Mouse (Mus musculus): ENCODE measurements around the gene Gdpgp1.

Gene Gdpgp1

DNA sequence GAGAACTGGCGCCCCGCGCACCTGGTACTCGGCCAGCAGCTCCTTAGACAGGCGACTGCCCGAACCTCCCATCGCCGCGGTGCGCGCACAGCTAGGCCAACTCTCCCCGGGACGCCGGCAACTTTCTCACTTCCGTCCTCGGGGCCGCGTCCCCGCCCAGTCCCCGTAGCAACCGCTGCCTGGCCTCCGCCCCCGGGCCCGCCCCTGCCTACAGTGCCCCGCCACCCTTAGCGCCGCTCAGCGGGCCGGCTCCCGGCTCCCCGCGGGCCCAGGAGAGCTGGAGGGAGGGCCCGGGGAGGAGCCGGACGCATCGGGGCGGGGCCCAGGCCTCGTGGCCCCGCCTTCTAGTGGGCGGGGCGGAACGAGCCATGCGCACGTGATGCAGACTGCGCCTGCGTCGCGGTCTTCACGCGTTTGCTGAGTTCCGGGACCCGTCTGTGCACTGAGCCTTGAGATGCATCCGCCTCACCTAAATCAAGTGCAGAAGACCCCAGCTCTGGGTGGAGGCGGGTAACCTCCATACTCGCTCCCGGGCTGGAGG lies at the start of gene Gdpgp1, which contains the start of gene Cib1:
Gdpgp1 (plus strand) TSS at position 377 of the 541 bp plus-strand sequence.
Cib1 (minus strand) TSS at position 325 of the 541 bp plus-strand sequence.
- peak; percentile 99 for DNase-seq (ENCODE audit: low read depth, low spot score)

DNA sequence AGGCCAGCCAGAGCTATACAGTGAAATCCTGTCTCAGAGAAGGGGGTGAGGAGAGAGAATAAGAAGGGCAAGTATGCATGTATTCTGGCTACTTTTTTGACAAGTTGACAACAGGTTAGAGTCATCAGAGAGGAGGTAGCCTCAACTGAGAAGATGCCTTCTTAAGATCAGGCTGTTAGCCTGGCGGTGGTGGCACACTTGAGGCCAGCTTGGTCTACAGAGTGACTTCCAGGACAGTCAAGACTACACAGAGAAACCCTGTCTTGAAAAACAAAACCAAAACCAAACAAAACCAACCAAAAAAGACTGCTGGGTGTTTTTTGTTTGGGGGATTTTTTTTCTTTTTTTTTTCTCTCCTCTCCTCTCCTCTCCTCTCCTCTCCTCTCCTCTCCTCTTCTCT lies 49.2 kb upstream of the Gdpgp1 start:
- DNase-seq (ENCODE audit: low read depth, low spot score) = peak; percentile 51

DNA sequence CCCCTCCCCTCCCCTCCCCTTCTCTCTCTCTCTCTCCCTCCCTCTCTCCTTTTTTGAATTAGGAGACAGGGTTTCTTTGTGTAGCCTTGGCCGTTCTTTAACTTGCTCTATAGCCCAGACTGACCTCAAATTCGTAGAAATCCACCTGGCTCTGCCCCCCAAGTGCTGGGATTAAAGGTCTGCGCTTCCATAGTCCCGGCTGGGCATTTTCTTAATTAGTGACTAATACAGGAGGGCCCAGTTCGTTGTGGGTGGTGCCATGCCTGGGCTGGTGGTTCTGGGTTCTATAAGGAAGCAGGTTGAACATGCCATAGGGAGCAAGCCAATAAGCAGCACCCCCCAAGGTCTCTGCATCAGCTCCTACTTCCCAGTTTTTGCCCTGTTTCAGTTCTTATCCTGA lies 48.7 kb upstream of the Gdpgp1 start:
- no peak for DNase-seq (ENCODE audit: low read depth, low spot score)

DNA sequence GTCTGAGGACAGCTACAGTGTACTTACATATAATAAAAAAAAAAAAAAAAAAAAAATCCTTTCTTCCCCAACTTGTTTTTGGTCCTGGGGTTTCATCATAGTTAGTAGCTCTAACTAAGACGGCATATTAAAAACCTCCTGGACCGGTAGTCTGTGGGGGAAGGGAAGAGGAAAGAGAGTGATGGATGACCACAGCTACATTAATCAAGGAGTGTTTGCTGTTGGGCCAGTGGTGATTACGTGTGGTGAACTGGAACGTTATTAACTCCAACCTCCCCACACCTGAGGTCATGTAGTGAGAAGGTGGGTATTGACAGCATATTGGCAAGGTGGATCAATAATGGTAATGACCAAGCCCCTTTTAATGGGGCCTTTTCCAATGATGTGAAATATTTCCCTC lies 48.1 kb upstream of the Gdpgp1 start:
- DNase-seq (ENCODE audit: low read depth, low spot score) = no peak

DNA sequence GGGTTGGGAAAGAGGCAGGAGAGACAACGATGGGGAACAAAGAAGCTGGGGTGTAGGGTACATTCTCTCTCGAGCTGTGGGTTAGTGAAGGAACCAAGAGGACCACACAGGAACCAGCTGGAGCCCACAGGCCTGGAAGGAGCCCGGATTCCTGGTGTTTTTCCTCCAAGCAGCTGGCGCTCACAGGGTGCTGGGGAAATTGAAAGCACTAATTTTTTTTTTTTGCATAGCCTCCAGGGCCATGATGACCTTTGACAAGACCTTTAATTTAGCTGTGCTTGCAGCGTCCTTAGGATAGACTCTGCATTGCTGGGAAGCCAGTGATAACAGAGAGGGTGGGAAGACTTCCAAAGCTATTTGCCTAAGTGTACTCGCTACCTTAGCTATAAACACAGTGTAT lies 47.7 kb upstream of the Gdpgp1 start:
- DNase-seq (ENCODE audit: low read depth, low spot score) = no peak

DNA sequence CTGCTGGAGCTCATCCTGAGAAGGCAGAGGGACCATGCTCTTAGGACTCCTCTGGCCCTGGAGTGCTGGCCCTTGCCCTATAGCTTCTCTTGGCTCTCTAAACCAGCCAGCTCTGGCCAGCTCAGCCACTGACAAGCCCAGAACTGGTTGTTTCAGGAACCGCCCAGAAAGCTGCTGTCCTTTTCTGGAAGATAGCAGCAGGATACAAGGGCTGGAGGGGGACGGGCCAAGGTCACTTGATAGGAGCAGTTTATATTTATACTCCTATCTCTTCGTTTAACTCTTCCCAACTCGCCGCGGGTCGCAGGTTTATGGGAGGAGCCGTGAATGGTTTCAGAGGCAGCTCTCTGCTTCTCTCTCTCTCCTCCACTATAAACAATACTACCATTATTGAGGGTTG lies 46.6 kb upstream of the Gdpgp1 start:
- no peak for DNase-seq (ENCODE audit: low read depth, low spot score)

DNA sequence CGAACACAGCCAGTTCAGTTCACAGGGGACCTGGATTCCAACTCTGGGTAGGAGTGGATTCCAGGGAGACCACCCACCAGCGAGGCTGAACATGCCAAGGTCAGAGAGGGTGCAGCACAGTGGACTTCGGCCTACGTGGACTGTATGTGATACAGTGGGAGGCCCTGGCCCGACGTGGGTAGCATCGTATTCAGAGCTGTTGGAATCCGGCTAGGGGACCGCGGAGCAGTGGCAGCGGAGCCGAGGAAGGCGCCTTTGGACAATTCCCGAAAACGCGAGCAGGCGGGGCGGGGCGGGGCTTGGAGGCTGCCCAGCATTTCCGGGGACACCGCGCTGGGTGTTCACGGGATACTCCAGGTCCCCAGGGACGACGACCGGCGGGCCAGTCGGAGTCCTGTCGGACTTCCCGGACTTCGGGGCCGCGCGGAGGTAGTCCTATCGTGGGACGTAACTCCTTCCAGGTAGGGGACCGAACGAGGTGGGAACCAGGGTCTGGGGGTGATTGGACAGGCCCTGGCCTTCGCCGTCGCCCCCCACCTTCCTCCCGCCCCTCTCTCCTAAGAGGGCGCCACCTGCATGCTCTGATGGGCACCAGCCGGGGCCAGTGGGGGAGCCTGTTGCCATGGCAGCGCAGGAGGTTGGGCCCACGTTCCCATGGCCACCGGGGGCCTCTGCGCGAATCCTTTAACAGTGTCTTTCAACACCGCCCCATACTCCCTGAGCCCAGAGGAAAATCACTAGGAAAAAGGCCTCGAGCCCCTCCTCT lies 46.0 kb upstream of the Gdpgp1 start, which contains the start of gene Sema4b:
Sema4b (plus strand) TSS at position 311 of the 766 bp plus-strand sequence.
- DNase-seq (ENCODE audit: low read depth, low spot score) = peak; percentile 79

DNA sequence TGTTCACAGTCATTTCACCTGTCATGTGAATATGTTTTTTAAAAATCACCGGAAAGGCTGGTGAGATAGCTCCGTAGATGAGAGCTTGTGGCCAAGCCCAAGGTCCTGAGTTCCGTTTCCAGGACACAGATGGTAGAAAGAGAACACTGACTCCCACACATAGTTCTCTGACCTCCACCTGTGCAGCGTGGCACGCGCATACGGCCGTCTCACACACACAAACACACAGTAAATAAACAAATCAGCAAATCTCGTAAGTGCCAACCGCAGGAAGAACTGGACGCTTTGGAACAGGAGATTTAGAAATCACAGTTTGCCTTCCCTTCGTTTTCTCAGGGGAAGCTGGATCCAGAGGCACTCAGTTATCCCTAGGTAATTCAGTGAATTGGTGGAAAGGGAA lies 45.2 kb upstream of the Gdpgp1 start:
- DNase-seq (ENCODE audit: low read depth, low spot score) = no peak

DNA sequence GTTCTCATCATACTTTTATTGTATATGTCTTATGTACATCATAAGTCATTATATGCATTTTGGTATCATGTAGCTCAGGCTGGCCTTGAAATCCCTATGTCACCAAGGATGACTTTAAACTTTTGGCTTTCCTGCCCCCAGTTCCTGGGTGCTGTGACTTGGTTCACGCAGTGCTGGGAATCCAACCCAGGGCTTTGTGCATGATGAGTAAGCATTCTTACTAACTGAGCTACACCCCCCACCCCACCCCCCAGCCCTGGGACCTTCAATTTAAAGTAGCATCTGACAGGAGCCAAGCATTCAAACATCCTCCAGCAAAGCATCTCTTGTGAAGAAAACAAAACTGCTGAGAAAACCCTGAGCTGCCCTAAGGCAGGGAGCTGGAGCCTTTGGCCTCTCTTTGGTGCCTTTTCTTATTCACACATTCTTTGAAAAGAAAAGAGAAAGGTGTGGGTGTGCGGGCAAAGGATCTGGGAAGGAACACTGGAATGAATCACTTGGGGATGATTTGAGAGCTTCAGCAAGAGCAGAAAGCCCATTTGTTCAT lies 44.0 kb upstream of the Gdpgp1 start:
- DNase-seq (ENCODE audit: low read depth, low spot score) = no peak

DNA sequence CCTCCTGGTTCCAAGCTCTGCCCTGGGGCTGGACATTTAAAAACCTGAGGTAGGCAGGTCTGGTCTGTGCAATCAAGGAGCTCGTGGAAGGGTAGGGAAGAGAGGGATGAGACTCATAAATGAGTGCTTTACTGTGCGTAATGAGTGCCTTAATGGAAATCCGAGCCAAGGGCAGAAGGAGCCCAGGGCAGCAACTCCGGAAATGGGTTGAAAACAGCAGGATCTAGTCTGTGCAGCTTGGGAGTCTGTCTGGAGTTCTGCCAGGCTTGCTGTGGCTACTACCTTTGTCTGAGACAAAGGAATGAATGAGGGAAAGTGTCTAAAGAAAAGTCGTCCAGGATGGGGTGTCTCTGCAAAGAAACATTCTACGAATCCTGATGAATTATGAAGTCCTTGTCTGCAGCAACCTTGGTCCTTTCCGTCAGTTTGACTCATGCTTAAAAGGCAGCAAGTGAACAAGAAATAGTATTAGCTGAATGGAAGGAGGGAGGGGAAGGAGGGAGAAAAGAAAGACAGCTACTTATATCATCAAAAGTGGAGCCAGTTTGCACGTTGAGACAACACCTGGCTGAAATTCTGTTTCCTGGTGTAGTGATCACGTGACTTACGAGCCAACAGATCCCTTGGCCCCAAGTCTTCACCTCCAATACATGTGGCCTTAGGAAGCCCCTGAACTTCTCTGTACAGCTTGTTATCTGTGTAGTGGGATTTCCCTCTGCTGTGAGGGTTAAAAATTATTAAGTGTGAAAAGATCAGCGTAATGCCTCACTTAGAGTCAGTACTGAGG lies 43.3 kb upstream of the Gdpgp1 start:
- DNase-seq (ENCODE audit: low read depth, low spot score) = no peak

DNA sequence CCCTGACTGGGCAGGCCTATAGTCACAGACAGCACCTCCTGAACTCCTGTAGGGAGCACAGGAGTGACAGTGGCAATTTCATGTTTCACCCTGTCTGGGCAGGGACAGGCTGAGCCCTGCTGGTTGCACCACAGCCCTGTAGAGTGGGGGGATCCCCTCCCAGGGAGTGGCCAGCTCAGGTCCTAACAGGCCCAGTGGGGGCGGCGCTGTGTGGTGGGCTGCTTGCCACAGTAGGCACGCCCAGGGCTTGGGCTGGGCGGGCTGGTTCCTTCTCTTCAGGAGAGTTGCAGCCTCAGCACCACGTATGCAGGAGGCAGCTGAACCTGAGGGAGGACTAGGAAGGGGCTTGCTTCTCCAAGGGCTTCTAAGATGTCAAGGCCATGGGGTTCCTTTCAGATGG lies 41.2 kb upstream of the Gdpgp1 start:
- DNase-seq (ENCODE audit: low read depth, low spot score) = no peak

DNA sequence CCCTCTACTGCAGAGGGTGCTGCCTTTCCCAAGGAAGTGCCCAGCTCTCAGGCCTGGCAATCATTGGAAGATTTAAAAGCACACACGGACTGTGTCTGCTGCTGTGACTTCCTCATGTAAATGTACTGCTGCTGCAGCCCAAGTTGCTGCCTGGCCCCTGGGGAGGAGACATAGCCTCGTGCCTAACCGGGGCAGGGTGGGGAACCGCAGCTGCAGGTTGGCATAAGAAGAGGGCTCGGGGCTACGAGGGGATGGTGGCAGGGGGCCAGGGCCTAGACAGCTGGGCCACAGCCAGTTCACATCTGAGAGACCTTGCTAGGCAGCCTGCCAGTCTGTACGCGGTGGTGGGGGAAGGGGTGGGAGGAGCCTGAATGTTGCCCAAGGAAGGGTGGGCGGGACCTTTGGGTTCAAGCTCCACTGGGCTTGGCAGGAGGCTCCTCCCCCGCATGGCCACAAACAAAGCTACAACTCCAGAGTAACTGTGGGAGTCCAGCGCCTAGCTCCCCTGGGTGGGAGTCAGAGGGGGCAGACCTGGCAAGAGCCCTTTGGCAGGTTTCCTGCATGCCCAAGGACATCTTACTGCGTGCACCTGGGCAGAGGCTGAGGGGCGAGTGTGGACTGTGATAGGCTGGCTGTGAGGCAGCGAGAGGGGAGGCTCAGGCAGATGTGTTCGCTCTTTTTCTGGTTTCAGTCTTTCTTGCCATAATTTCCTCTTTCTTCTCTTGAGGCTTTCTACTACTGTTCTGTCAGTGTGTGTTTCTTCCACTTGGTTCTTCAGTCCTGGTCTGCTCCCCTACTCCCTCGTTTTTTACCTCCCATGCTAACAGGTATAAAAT lies 40.2 kb upstream of the Gdpgp1 start:
- DNase-seq (ENCODE audit: low read depth, low spot score) = peak; percentile 89

DNA sequence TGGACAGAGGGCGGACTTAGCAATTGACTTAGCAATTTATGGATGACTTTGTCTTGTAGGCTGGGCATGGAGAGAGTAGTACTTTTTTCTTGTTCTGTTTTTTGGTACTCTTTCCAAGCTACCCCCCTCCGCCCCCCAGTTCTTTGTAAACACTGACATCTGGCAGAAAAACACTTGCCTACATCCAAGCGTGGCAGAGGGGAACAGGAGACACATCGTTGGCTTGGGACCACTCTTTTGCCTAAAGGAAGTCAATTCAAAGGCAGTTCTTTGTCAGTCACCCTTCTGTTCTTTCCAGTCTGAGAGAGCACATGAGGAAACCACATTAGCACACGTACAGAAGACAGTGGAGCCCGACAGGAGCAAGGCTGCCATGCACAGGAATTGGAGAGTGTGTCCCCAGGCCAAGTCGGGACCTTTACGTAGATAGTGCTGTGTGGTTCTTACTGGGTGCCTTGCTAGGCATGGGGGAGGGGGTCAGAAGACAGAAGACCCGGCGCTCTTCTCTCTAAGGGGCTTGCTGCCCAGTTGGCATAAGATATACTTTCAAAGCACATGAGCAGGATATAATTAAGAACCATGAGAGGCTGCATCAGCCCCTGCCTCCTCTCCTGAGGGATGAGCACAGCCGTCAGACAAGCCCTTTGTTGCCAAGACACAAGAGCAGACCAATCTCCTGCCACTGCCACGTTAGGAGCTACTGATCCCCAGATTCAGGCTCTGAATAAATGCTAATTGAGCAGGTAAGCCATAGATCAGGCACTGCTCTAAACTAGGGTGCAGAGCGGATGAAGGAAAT lies 38.5 kb upstream of the Gdpgp1 start:
- no peak for DNase-seq (ENCODE audit: low read depth, low spot score)

DNA sequence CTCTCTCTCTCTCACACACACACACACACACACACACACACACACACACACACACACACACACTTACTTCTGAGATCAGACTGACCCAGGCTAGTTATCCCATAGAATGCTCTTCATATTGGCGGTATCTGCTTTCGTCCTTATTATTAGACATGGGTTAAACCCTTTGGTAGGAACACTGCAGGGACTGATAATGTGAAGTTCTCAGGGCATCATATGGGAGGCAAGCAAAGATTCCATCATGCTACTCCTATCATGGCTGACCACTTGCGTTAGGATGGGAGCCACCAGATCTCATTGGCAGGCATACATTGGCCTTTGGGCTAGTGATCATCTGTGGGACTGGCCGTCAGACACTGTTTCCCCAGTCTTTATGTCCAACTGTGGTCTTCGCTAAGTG lies 37.5 kb upstream of the Gdpgp1 start:
- DNase-seq (ENCODE audit: low read depth, low spot score) = no peak

DNA sequence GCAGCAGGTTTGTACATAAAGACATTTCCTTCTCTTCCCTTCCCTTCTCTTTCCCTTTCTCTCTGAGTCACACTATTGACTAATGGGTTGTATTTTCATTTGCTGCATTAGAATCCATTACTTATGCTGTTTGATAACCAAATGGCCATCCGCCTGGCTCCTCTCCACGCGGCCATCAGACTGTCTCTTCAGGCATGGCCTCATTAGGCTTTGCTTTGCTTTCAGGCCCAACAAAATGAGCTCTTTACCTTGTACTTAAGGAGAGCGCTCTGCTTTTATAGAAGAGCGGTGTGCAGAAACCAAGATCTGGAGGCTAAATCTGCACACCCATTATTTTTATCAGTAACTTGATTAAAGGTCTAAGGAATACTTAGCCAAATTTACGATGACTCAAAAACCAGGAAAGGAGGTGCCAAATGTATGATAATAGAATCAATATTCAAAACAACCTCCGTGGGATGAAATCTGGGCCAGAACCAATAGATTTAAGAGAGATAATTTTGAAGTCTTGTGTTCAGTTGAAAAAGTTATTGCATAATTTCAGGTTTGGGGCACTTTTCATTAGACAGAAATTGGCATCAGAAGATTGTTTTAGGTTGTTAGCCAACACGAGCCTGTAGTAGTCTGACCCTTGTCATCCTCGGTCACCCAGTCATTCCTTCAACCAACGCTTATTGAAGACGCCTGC lies 36.9 kb upstream of the Gdpgp1 start:
- no peak for DNase-seq (ENCODE audit: low read depth, low spot score)

DNA sequence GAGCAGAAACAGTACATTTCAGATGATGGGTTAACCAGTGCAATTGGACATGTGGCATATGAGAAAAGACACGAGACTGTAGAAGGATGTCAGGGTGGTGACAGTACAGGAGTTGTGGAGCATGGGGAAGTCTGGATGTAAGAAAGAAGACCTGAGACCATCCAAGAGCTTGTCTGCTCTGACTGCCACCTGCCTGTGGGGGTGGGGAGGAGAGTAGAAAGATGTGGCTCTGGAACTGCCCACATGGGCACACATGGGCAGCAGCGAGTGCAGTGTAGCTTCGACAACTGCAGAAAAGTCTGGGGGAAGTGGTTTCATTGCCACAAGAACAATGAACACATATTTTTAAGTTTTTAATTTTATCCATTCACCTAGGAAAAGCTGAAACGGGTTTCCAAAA lies 35.3 kb upstream of the Gdpgp1 start:
- DNase-seq (ENCODE audit: low read depth, low spot score) = peak; percentile 49

DNA sequence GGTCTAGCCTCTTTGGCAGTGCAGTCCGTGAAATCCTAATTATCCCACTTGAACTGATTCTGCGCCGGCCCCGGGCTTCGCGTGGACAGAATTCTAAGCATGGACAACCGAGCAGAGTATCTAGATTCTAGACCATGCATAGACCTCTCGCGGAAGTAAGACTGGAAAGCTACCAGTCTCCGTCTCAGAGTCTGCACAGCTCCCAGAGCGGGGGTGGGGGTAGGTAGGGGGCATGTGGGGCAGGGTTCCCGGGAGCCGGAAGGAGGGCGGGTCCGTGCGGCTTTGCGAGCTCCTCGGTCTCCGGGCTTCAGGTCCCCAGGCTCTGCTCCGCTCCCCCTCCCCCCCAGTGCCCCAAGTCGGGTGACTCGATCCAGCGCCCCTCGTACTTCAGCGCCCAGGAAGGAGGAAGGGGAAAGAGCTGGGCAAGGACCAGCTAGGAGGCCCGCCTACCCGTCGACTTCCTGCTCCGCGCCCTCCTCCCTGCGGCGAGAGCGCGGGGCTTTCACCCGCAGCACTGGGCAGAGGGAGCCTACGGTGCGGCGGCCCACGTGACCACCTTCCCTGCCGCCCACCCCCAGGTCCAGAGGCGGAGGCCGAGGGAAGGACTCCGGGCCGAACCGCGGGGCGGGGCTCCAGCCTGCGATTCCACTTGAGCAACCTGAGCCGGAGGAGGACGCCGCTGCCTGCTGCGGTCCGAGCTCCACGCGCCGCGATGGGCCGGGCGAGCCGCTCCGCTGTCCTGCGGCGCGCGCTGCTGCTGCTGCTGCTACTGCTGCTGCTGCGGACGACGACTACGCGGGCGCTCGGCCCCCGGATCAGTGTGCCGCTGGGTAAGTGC lies 34.5 kb upstream of the Gdpgp1 start:
- peak; percentile 79 for DNase-seq (ENCODE audit: low read depth, low spot score)

DNA sequence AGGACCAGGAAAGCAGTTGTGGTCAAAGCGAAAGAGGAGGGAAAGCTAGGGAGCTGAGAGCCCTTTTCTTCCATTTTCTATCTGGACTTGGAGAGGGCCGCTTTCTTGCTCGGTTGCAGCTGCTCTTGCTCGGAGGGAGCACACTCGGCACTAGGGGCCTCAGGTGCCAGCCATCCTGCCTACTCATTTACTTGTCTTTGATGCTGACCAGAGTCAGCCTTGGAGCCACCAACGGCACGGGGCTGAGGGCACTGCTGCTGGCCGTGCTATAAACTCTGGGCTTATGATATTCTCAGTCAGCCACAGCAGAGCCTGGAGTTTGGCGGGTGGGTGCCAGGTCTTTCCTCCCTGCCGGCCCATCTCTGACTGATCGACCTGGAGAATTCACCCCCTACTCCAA lies 33.8 kb upstream of the Gdpgp1 start:
- no peak for DNase-seq (ENCODE audit: low read depth, low spot score)

DNA sequence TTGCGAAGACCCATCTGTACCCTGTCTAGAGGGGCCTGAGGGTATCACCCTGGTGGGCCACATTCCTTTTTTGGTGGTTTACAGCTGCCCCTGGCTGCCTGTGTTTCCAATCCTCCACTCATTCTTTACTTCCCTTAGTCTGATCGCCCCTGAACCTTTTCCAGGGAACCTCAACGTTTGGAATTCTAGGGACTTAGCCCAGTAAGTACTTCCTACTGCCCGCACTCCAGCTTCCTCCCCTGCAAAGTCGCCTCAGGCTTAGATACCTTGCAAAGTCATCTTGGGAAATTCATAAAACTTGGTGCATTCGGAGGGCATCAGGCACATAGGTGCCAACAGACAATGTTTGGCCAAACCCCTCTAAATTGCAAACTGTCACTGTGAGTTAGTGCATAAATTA lies 33.4 kb upstream of the Gdpgp1 start:
- DNase-seq (ENCODE audit: low read depth, low spot score) = no peak

Data from CD4-positive, CD25-positive, alpha-beta regulatory T cell, adult 2 months (primary cell).